Mouse (Mus musculus): ENCODE data around the gene Gm281. TPM values are rescaled to one million over a fixed set of nuclear protein-coding genes. Genes with fewer than 3 reads are reported as not detected.

Gene Gm281
- total and polyA plus RNA-seq, 3 experiments: not detected

DNA sequence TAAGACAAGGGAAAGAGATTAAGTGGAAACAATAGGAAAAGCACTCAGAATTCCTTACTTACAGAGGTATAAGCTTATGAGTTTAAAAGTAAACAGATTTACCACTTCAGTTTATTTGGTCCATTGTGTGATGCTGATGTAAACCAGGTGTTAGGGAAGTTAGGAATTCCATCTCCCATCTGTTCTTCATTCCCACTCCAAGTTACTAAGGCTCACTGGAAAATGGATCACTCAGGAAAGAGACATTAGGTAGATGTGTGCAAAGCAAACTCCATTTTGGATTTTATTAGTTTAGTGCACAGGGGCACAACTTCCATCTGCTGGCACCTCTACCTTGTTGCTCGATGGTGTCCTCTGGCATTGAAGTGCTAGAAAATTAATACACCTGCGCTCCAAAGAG, 4.1 kb downstream of the Gm281 start:
- Histone ChIP-seq H3K27me3 (ENCODE audit: control insufficient read depth in 1 of 2, insufficient read depth in 2 of 2, low read length in 2 of 2) (no peaks in the 10 kb centered on the region; a peak in 2 of 4 replicates), H3K9me3 (replicated peaks; ENCODE audit: insufficient read depth, low read length) (no peaks in the 10 kb centered on the region), H3K4me1 (ENCODE audit: control insufficient read depth in 1 of 2, insufficient read depth in 2 of 2, low read length in 2 of 2) (no peaks in the 10 kb centered on the region), H3K36me3 (ENCODE audit: control insufficient read depth in 1 of 2, insufficient read depth in 2 of 2, low read length in 2 of 2) (no peaks in the 10 kb centered on the region), H3K9ac (ENCODE audit: control insufficient read depth, low read depth, low read length, poor library complexity, severe bottlenecking) (no peak overlapping the region), H3K79me2 (ENCODE audit: control insufficient read depth, insufficient read depth, low read length, poor library complexity) (no peaks in the 10 kb centered on the region), H3K4me3 (ENCODE audit: control insufficient read depth in 1 of 2, insufficient read depth in 1 of 2, low read depth in 2 of 2, low read length in 2 of 2) (no peak overlapping the region), H3K27ac (ENCODE audit: control insufficient read depth, low read depth, low read length) (no peak overlapping the region)
- TF ChIP-seq MAX (IDR thresholded peaks at IDR 0.05; ENCODE audit: low read length) (no peak), POLR2A (IDR thresholded peaks at IDR 0.05; ENCODE audit: control insufficient read depth in 1 of 2, insufficient read depth in 1 of 2, low read depth in 1 of 2, low read length in 2 of 2, poor library complexity in 1 of 2) (no peak), RAD21 (IDR thresholded peaks at IDR 0.05; ENCODE audit: low read depth, low read length) (no peak), MAZ (IDR thresholded peaks at IDR 0.05; ENCODE audit: low read depth, low read length) (no peak), UBTF (IDR thresholded peaks at IDR 0.05; ENCODE audit: borderline replicate concordance, insufficient read depth, low read depth, low read length) (no peak), USF2 (IDR thresholded peaks at IDR 0.05; ENCODE audit: borderline replicate concordance in 1 of 2, insufficient read depth in 1 of 2, low read depth in 1 of 2, low read length in 2 of 2) (no peak), ETS1 (IDR thresholded peaks at IDR 0.05; ENCODE audit: low read depth, low read length) (no peak), SMC3 (IDR thresholded peaks at IDR 0.05; ENCODE audit: low read depth, low read length) (no peak), TCF12 (IDR thresholded peaks at IDR 0.05; ENCODE audit: low read depth, low read length) (no peak), ZKSCAN1 (IDR thresholded peaks at IDR 0.05; ENCODE audit: low read depth, low read length) (no peak), MEF2A (IDR thresholded peaks at IDR 0.05; ENCODE audit: extremely low read depth, insufficient replicate concordance, low read depth, low read length, poor library complexity, severe bottlenecking) (no peak), CHD2 (IDR thresholded peaks at IDR 0.05; ENCODE audit: low read length) (no peak)
- DNase-seq (ENCODE audit: low read depth, low spot score): no peak

DNA sequence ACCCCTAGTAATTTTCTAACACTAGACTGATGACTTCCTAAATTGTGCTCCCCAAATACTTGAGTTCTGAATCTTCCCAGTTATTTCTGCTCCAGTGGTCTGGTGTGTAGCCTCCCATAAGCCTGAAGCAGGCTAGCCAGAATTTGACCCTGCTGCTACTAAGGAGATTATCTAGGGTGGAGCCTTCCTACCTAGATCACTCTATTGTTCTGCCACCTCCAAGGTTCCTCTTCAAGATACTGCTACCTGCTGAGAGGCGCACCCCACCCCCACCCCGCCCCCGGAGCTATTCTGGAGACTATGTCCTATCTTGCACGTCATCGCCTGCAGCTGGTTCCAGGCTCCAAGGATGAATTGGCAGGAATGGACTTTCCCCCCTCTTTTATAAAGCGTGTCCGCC, 7.1 kb downstream of the Gm281 start:
- Histone ChIP-seq H3K4me3 (ENCODE audit: control insufficient read depth in 1 of 2, insufficient read depth in 1 of 2, low read depth in 2 of 2, low read length in 2 of 2) (no peak overlapping the region), H3K27ac (ENCODE audit: control insufficient read depth, low read depth, low read length) (no peak overlapping the region), H3K9me3 (replicated peaks; ENCODE audit: insufficient read depth, low read length) (no peaks in the 10 kb centered on the region), H3K79me2 (ENCODE audit: control insufficient read depth, insufficient read depth, low read length, poor library complexity) (no peaks in the 10 kb centered on the region), H3K27me3 (ENCODE audit: control insufficient read depth in 1 of 2, insufficient read depth in 2 of 2, low read length in 2 of 2) (peaks cover 0 to 2% of the 10 kb centered on the region in 2 experiments; a peak in 2 of 4 replicates), H3K9ac (ENCODE audit: control insufficient read depth, low read depth, low read length, poor library complexity, severe bottlenecking) (no peak overlapping the region), H3K4me1 (ENCODE audit: control insufficient read depth in 1 of 2, insufficient read depth in 2 of 2, low read length in 2 of 2) (no peaks in the 10 kb centered on the region), H3K36me3 (ENCODE audit: control insufficient read depth in 1 of 2, insufficient read depth in 2 of 2, low read length in 2 of 2) (no peaks in the 10 kb centered on the region)
- TF ChIP-seq EP300 (IDR thresholded peaks at IDR 0.05; ENCODE audit: low read depth in 1 of 2, low read length in 2 of 2) (no peak), ELF1 (IDR thresholded peaks at IDR 0.05; ENCODE audit: low read depth, low read length) (no peak), MEF2A (IDR thresholded peaks at IDR 0.05; ENCODE audit: extremely low read depth, insufficient replicate concordance, low read depth, low read length, poor library complexity, severe bottlenecking) (no peak), HCFC1 (IDR thresholded peaks at IDR 0.05; ENCODE audit: low read depth, low read length) (no peak), CTCF (IDR thresholded peaks at IDR 0.05 in 2 of 3, conservative IDR thresholded peaks at IDR 0.05 in 1 of 3; ENCODE audit: control insufficient read depth in 1 of 3, insufficient read depth in 1 of 3, low read depth in 2 of 3, low read length in 3 of 3, poor library complexity in 1 of 3, severe bottlenecking in 1 of 3) (no peak), MYB (IDR thresholded peaks at IDR 0.05; ENCODE audit: low read depth, low read length) (no peak), E2F4 (IDR thresholded peaks at IDR 0.05; ENCODE audit: borderline replicate concordance, low read depth, low read length) (no peak), ZMIZ1 (IDR thresholded peaks at IDR 0.05; ENCODE audit: low read depth, low read length) (no peak), USF1 (IDR thresholded peaks at IDR 0.05; ENCODE audit: low read depth, low read length) (no peak), POLR2A (IDR thresholded peaks at IDR 0.05; ENCODE audit: control insufficient read depth in 1 of 2, insufficient read depth in 1 of 2, low read depth in 1 of 2, low read length in 2 of 2, poor library complexity in 1 of 2) (no peak), SMC3 (IDR thresholded peaks at IDR 0.05; ENCODE audit: low read depth, low read length) (no peak), TBP (IDR thresholded peaks at IDR 0.05; ENCODE audit: low read depth, low read length) (no peak)
- no peak for DNase-seq (ENCODE audit: low read depth, low spot score)
